Mouse (Mus musculus) kidney, adult 2 months (tissue): Measurements from ENCODE around the gene Ptges2.

Experiments
- CTCF ChIP-seq: fragments of 200-500 bp; conservative IDR thresholded peaks from 2 replicates; pipeline ENCODE4 v1.5.1; 2011; ENCODE audit warnings: low read depth, mild to moderate bottlenecking, control low read depth, low read length, moderate library complexity, mixed read lengths; ENCODE audit not compliant: insufficient read depth, insufficient read length
- POLR2A ChIP-seq: fragments of 200-500 bp; IDR thresholded peaks from one replicate; pipeline ENCODE4 v1.6.1; 2011; ENCODE audit warnings: low read depth, low read length, control low read depth

DNA sequence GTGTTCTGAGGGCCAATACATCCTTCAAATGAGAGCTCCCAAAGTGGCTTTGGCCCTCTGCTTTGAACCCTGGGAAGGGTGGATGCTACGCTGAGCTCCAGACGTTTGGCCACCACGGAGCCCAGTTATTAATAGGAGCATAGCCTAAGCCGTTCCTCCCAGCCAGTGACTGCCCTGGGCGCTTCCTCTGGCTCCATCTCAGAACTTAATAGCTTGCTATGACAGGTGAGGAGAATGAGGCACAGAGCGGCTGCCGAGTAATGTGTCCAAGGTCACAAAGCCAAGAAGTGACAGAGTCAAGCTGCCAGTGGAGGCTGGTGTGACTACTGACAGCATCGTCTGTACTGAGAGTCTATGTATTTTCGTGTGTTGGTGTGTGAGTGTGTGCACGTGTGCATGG lies 39.5 kb upstream of the Ptges2 start:
- no peak for TF ChIP-seq CTCF
- no peak for TF ChIP-seq POLR2A
